Mouse (Mus musculus) ovary, postnatal 36 days (tissue): ENCODE data around the gene Nkiras2.
"Not testable (repeated sequence)": the region's sequence is repeated elsewhere in the genome, so short reads cannot be mapped to it uniquely, and the experiment has no call there.

Experiments
- DNase-seq: peaks from one replicate; pipeline ENCODE4 v3.0.0; 2022; ENCODE audit warnings: low spot score, mixed read lengths

The Nkiras2 gene

DNA sequence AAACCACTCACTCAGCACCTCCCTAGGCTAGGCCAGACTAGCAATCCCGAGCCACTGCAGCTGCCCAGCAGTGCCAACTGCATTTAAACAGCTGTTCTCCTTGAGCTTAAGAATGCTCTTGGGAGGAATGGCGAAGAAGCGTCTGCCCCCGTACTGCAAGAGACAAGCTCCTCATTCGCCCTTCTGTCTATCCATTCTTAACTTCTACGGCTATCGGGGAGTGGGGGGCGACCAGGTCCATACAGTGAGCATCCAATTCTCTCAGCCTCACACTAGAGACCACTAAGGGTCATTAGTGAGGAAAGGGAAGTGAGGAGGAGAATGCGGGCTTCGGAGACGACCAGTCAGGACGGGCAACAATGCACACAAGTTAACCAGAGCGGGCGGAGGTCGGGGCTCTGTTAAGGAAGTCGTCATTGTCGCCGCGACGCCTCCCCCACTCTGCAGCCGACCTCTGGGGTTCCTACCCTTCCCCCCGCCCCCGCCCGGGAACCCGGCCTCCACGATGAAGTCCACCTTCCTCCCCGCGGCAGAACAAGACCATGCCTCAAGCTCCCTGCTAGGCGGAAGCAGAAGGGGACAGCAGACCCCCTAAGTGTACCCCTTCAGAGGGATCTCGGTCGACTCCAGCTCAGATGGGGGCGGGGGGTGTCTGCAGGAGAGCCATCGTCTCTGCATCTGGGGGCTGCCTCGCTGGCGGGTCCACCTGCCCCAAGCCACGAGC is at the start of gene Nkiras2:
Gene Nkiras2, plus strand, starts transcription at position 484 of the 724 bp plus-strand sequence.
- peak; percentile 63 for DNase-seq

DNA sequence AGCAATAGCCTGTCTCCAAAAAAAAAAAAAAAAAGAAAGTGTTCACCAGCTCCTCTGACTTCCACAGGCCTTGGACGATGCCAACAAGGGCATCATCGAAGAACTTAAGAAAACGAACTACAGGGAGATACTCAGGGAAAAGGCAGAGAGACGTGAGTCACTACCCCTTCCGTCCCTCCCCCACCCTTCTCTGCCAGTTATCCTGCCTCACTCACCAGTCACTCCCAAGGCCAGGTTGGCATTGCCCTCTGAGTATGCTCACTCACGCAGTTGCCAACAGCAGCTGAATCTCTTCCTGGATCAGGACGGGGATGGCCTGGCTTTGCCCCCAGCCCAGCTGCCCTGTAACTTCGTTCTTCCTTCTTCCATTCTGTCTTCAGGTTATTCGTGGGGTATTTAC is 49.3 kb upstream of the Nkiras2 start:
- DNase-seq: no peak

DNA sequence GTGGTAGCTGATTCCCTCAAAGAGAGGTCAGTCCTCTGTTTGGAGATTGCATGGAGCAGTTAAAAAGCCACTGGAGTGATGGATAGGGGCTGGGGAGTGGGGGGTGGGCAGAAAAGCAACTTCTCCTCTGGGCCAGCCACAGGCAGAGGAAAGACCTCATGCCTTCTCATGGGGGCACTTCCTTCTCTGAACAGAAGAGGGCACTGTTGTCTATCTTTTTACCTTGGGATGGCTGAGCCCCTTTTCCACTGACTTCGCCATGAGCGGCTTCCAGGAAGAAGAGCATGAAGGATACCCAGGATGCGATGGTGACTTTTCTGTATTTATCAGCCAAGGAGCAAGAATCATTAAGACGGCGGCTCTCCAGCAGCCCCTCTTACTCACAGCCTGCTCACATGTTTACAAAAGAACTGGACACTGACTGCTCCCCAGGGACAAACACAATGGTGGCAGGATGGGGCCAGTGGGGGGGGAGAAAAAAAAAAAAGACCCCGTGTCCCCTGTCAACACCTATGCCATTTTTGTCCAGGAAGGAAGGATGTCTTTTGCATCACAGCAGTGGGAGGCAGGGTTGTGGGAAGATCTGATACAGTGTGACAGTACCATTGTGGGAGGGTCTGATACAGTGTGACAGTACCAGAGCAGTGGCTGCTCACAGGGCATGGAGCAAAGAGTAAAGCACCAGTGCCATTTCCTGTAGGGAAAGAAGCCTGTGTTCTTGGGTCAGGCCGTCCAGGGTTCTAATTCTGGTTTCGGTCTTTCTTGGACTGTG is 48.4 kb upstream of the Nkiras2 start:
- DNase-seq: peak; percentile 46

DNA sequence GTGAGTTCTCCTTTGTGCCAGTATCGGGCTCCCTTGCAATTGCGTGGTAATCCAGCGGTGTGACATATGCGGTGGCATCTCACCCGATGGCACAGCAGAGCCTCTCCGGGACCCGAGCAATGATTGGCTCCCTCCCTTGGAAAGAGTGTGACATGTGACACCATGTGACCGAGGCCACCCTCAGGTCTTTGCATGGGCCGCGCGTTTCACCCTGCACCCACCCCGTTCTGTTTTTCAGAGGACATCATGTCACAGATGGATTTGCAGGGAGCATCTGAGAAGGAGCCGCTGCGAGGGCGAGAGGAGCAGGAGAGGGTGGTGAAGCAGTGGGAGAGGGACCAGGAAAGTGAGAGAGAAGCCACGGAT is 47.9 kb upstream of the Nkiras2 start:
- no peak for DNase-seq

DNA sequence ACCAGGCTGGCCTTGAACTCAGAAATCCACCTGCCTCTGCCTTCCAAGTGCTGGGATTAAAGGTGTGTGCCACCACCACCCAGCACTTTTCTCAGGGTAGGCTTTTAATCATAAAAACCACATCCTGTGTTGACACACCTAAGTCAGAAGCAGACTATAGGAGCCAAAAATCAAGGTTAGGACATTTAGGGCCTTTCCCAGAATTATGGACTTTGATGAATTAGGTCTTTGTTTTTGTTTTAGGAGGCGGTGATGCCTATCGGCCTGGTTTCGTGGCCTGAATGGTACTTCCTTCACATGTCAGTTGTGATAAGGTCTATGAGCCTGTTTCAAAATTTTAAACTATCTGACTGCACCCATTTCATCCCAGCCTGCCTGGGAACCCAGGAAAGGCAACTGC is 44.9 kb upstream of the Nkiras2 start:
- DNase-seq: no peak

DNA sequence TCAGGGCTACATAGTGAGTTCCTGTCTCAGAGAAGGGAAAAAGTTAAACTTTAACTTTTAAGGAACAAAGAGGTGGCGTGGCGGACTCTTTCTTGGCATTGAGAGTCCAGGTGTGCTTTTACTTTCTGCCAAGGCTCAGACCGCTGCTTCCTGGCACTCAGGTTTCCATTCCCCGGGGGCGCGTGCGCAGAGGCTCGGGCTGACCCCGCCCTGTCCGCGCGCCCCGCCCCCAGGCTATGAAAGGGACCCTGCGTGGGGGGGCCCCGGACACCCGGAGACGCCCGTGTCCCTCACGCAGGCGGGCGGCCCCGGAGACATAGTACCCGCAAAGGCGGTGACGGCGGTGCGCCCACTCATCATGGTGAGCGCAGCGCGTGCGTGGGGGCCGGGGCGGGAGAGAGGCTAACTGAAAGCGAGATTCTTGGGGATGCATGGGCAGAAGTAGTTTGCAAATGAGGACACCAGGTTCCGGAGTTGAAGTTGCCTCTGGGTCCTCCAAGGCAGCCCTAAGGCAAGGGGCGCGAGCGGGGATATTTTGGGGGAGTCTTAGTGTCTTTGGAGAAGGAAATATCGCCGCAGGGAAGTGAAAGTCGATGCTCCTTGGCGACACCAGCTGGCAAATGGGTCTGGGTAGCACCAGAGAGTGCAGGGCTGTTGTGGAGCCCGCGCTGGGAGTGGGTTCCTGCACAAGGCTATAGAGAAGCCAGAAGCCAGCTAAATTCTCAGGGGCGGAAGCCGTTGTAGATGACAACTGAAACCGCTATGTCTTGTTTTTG is 44.1 kb upstream of the Nkiras2 start, which contains the start of gene Cnp:
Gene Cnp, plus strand, starts transcription at position 197 of the 776 bp plus-strand sequence.
- peak; percentile 83 for DNase-seq

DNA sequence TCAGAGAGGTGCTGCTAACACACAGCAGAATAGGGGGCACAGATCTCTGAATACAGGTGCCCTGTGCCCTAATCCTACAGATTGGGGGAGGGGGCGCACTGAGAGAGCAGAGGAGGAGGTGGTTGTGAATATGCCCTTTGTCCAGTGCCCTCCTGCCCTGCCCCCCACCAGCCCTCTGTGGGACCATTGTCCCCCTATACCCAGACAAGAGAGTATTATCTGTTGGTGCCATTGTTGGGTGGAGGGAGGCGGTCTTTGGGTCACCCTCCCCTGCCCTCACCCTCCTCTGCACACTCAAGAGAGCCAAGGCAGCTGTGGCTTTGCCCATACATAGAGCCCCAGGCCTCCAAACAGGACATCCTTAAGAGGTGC is 43.6 kb upstream of the Nkiras2 start:
- no peak for DNase-seq

DNA sequence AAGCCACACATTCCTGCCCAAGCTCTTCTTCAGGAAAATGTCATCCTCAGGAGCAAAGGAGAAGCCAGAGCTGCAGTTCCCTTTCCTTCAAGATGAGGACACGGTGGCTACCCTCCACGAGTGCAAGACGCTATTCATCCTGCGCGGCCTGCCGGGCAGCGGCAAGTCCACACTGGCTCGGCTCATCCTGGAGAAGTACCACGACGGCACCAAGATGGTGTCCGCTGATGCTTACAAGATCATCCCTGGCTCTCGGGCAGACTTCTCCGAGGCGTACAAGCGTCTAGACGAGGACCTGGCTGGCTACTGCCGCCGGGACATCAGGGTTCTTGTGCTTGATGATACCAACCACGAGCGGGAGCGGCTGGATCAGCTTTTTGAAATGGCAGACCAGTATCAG is 42.8 kb upstream of the Nkiras2 start:
- DNase-seq: no peak

DNA sequence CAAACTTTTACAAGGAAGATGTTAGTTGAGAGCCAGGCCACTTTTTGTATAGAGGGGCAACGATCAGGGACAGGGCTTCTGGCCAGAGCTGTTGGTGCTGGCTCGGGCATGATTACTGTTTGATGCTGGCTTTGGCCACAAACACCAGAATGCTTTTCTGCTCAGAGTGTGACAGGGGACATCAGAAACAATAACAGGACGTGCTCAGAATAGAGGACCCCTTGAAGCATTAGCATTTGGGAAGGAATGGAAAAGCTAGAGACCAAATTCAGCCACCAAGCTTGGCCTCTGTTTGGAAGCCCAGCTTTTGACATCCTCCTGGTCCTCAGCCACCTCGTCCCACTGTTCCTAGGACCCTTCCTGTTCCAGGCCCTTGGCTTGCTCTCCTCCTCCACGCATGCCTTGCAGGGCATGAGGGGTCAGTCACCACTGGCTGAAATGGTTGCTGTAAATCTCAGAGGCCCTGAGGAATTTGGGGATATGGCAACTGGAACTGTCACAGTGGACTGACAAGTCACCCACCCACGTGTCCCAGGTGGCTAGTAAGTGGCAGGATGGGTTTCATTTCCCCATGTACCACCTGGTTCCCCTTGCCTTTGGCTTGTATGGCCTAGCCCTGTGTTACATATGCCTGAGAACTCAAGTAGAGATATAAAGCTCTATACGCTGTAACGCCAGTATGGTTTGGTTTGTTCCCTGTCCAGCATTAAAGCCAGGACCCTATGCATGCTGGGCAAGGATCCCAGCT is 41.0 kb upstream of the Nkiras2 start:
- DNase-seq: no peak

DNA sequence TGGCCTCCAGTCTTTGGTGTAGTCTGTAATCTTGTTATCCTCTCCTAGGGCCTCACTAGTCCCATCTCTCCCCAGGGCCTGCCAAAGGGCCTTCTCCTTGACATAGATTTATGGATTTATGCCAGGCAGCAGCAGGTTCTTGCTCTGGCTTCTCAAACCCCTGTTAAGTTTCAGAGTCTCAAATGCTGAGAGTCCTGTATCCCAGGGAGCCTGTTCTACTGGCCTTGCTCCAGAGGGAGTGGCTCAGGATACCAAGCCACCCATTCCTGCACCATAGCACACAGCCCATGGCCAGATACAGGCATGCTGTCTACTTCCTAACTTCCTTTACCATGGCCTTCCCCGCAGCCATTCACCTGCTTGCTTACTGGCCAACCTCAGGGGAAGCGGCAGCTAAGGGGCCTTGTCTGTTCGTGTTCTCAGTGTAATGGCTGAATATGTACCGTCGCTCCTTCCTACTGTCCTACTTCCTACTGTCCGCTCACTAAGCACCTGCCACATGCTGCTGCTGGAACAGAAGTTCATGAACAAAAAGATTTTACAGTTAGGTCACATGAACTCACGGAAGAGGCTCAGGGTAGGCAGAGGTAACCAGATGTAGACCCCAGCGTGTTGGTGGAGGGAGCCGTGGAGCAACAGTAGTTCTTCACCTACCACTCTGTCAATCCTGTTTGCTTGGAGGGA is 39.8 kb upstream of the Nkiras2 start:
- DNase-seq: no peak

DNA sequence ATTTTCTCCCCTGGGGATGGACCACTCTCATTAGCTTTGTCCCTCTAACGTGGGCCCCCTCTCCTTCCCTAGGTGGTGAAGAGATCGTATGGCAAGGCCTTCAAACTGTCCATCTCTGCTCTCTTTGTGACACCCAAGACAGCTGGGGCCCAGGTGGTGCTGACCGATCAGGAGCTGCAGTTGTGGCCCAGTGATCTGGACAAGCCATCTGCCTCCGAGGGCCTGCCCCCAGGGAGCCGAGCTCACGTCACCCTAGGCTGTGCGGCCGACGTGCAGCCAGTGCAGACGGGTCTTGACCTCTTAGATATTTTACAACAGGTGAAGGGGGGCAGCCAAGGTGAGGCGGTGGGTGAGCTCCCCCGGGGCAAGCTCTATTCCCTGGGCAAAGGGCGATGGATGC is 38.8 kb upstream of the Nkiras2 start:
- no peak for DNase-seq

DNA sequence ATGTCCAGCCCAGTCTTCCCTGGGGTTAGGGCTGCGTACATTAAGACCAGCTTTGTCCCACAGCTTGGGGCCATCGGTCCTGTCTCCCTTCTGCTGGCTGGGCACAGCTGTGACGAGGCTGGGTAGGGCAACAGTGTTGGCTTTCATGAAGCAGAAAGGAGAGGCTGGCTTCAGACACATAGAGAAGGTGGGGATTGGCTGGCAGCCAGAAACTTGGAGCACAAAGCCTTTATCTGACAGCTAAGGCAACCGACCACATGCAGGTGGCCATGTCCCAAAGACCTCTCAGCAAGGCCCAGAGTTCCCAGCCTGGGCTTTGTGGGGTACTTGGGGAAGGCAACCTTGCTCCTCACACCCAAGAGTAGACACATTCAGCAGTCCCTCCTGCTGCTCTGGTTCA is 37.3 kb upstream of the Nkiras2 start:
- DNase-seq: peak; percentile 39

DNA sequence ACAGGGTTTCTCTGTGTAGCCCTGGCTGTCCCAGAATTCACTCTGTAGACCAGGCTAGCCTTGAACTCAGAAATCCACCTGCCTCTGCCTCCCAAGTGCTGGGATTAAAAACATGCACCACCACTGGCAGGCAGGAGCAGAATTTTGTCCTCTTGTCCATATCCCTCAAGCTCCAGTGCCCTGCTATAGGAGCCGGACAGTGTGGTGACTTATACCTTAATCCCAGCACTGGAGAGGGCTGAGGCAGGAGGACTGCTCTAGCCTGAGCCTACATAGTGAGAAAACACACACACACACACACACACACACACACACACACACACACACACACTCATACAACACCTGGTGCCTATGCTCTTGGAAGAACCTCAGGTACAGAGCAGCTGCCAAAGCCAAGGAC is 36.6 kb upstream of the Nkiras2 start:
- not testable (repeated sequence) for DNase-seq

DNA sequence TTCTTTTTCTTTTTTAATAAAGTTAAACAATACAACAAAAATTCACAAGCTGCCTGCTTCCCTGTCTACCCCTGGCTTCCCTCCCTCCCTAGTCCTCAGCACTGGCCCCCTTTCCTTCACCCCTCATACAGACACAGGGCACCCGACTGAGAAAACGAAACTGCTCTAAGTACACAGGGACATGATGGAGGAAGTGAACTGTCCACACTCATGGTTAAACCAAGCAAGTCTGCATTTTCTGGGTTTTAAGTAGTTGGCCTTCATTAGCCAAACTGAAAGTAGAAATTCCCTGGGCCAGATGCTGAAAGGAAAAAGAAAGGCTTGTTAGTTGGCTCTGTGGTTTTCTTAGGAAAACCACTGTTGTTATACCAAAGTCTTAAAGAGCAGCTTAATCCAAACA is 36.2 kb upstream of the Nkiras2 start:
- no peak for DNase-seq

DNA sequence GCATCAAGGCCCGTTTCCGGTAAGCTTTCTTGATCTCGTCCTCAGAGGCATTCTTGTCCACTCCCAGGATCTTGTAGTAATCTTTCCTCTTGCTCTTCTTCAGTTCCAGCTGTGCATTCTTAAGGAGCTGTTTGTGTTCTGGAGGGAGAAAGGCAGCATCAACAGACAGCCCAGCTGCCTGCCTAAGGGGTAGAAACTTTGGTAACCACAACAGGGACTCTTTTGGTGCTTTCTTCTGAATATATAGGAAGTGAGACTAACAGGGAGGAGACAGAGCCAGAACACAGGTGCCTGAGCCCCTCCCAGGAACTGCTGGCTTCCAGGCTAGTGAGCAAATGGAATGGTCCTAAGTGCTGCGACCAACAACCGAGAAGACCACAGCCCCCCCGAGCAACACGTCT is 34.5 kb upstream of the Nkiras2 start:
- DNase-seq: no peak

DNA sequence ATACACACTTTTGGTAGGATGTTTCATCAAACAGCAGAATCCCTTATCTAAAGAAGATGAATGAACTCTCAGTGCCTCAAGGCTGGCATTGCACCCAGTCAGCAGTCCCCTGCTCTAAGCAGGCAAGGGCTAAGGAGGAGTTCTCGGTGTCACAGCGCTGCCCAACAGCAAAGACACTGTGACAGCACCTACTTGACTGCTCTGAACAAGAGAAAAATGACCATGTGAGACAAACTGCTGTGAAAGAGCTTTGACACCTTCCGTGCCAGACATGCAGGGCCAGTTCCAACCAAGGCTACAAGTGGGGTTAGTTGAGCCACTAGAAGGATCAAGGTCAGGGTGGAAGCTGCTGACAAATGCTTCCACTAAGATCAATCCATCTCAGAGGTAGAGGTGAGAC is 33.9 kb upstream of the Nkiras2 start:
- no peak for DNase-seq

DNA sequence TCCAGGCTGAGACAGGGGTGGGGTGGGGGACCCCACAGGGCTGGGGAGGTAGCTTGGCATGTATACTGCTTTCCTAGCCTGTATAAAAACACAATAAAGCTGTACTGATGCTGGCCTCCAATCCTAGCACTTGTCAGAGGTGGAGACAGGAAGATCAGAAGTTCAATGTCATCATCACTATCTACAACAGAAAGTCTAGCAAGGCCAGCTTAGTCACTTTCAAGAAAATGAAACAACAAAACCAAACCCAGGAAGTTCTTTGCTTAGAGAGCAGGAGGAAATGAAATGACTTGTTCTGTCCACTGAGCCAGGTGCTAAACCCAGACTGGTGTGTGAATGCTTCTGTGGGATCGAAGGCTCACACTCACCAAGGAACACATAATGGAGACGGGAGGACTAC is 30.6 kb upstream of the Nkiras2 start:
- no peak for DNase-seq

DNA sequence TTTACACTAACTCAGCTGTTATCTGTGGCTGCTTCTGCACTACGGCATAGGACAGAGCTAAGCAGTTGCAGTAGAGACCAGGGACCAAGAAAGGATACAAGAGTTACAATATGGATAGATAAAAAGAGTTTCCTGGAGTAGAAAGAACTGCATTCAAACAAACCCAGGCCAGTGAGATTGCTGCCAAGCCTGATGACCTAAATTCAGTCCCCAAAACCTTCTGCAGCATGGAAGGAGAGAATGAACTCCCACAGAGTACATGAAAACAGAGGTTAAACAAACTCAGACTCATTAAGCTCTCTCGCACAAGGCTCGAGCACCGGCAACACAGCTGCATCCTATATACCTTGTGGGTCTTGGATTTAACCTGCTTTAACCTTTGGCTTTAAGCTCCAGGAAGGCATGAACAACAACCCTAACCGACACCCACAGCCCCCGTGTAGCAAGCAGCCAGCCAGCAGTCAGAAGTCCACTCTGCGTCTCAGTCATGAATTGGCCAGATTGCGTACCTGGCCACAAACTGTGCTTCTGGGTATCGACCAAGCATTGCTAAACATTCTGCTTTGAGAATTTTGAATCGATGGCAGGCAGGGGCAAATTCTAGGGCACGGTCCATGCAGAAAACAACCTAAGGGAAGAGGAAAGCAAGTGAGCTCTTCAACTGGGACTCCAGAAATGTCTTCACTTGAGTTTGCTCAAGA is 26.5 kb upstream of the Nkiras2 start:
- DNase-seq: no peak

DNA sequence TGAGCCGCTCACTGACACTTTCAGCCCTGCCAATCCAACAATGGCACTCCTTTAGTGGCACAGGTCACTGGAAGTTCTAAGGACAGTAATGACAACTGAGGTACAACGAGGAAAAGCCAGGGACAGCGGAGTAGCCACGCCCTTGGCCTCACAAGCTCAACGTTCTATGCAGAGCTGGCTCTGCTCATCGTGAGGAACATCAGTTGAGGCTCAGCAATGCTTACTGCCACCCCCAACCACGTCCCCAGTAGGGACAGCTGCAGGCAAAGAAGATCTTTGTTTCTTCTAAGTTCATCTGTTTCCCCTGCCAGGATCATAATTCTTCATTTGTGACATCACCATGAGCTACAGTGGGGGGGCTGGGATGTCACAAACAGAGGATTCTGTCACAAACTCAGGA is 24.4 kb upstream of the Nkiras2 start:
- DNase-seq: no peak

DNA sequence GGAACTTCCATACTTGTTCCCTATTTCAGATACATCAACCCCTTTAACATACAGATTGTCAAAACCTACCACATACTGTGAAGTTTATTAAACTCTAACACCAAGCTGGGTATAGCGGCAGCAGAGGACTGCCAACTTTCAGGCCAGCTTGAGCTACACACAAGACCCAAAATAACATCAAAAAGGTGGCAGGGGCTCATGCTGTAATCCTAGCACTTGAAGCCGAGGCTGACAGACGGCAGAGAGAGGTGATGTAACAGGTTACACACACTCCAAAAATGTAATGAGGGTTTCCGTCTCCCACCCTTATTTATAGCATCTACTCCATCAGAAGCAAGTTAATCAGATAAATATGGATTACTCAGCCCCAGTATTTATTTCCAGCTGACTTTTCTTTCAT is 23.5 kb upstream of the Nkiras2 start:
- no peak for DNase-seq

DNA sequence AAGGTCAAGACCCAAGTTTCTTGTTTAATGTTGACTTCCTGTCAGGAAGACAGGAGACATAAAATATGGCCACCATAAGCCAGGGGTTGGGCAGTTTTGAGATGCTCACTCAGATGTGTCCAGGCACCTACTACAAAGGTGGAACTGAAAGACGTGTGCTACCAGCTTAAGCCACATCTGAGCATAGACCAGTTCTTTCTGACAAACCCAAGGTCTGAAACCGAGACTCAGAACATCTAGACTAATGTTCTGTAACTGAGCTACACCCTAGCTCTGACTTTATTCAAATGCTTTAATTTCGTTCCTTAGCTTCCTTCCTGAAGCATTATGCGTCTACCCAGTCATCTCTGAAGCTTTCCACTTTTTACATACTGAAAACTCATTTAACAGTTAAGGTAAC is 21.0 kb upstream of the Nkiras2 start:
- DNase-seq: no peak
